Mouse (Mus musculus) retina, postnatal 7 days (tissue): Measurements from ENCODE around the gene Zeb2.
A peak's percentile ranks its signal among the peaks of the same experiment; 100 is the strongest.

Experiments used
- DNase-seq: peaks from one replicate; pipeline ENCODE4 v3.0.0-alpha.2; 2012; ENCODE audit warnings: low read depth, low spot score

The Zeb2 gene

GRCm38 (mm10) chr2:44998710-44999109 is 118.5 kb downstream of the Zeb2 start:
- DNase-seq, result no peak

- no peak for DNase-seq
Measured at GRCm38 (mm10) chr2:44981646-44982045, 135.5 kb downstream of the Zeb2 start.

- peak; percentile 8 for DNase-seq
Measured at GRCm38 (mm10) chr2:44979042-44979721, 138.0 kb downstream of the Zeb2 start.

GRCm38 (mm10) chr2:44978038-44978437 is 139.2 kb downstream of the Zeb2 start:
- DNase-seq, result no peak

GRCm38 (mm10) chr2:44977556-44977955 is 139.6 kb downstream of the Zeb2 start:
- DNase-seq, result no peak

- DNase-seq, result no peak
Measured at GRCm38 (mm10) chr2:44977051-44977450, 140.1 kb downstream of the Zeb2 start.

GRCm38 (mm10) chr2:44976484-44976883 is 140.7 kb downstream of the Zeb2 start:
- DNase-seq, result no peak

- DNase-seq, result no peak
Measured at GRCm38 (mm10) chr2:44973828-44974227, 143.4 kb downstream of the Zeb2 start.

GRCm38 (mm10) chr2:44970087-44970646 is 147.0 kb downstream of the Zeb2 start:
- DNase-seq, result no peak

GRCm38 (mm10) chr2:44969640-44970039 is 147.6 kb downstream of the Zeb2 start:
- DNase-seq, result no peak

- DNase-seq, result no peak
Measured at GRCm38 (mm10) chr2:44969226-44969625, 148.0 kb downstream of the Zeb2 start.

- no peak for DNase-seq
Measured at GRCm38 (mm10) chr2:44965834-44966555, 151.2 kb downstream of the Zeb2 start.

GRCm38 (mm10) chr2:44962620-44963019 is 154.6 kb downstream of the Zeb2 start:
- DNase-seq, result no peak

- DNase-seq, result no peak
Measured at GRCm38 (mm10) chr2:44961192-44961591, 156.0 kb downstream of the Zeb2 start.

- DNase-seq, result no peak
Measured at GRCm38 (mm10) chr2:44960561-44960960, 156.6 kb downstream of the Zeb2 start.

- DNase-seq, result no peak
Measured at GRCm38 (mm10) chr2:44957329-44957797, 159.8 kb downstream of the Zeb2 start.

- DNase-seq, result no peak
Measured at GRCm38 (mm10) chr2:44956232-44956631, 161.0 kb downstream of the Zeb2 start.

GRCm38 (mm10) chr2:44955506-44955905 is 161.7 kb downstream of the Zeb2 start:
- no peak for DNase-seq

GRCm38 (mm10) chr2:44954180-44954579 is 163.0 kb downstream of the Zeb2 start:
- no peak for DNase-seq

- DNase-seq, result no peak
Measured at GRCm38 (mm10) chr2:44952830-44953422, 164.3 kb downstream of the Zeb2 start.

- DNase-seq, result no peak
Measured at GRCm38 (mm10) chr2:44951651-44952213, 165.5 kb downstream of the Zeb2 start.

GRCm38 (mm10) chr2:44944689-44945088 is 172.5 kb downstream of the Zeb2 start:
- no peak for DNase-seq
